Mouse (Mus musculus): ENCODE measurements around the gene Gm2001. TPM values are rescaled to one million over a fixed set of nuclear protein-coding genes. Genes with fewer than 3 reads are reported as not detected.
"Not testable (repeated sequence)": the region's sequence is repeated elsewhere in the genome, so short reads cannot be mapped to it uniquely, and the experiment has no call there.

Gm2001 gene
- not detected for total RNA-seq (2021)

GRCm38 (mm10) chr12:87842239-87842638 lies at the start of gene Gm2001:
Gm2001 (minus strand) TSS chr12:87842339.
- DNase-seq, result not testable (repeated sequence)

GRCm38 (mm10) chr12:87873772-87874171 lies 31.6 kb upstream of the Gm2001 start, which contains the start of gene Gm2016:
Gm2016 (plus strand) TSS chr12:87874072.
- not testable (repeated sequence) for DNase-seq

- not testable (repeated sequence) for DNase-seq
These were observed 21.9 kb upstream of the Gm2001 start for GRCm38 (mm10) chr12:87864048-87864447.

- DNase-seq, result not testable (repeated sequence)
These were observed 21.5 kb upstream of the Gm2001 start for GRCm38 (mm10) chr12:87863638-87864037.

GRCm38 (mm10) chr12:87861740-87862692 lies 19.9 kb upstream of the Gm2001 start:
- DNase-seq, result peak; percentile 11

- DNase-seq, result not testable (repeated sequence)
These were observed 13.9 kb upstream of the Gm2001 start for GRCm38 (mm10) chr12:87856067-87856466.

- not testable (repeated sequence) for DNase-seq
These were observed 8.5 kb upstream of the Gm2001 start for GRCm38 (mm10) chr12:87850657-87851056.

GRCm38 (mm10) chr12:87816277-87816676 lies 25.9 kb downstream of the Gm2001 start, which contains the start of gene BB287469:
BB287469 (plus strand) TSS chr12:87816577.
- DNase-seq, result not testable (repeated sequence)

GRCm38 (mm10) chr12:87797971-87798370 lies 44.2 kb downstream of the Gm2001 start:
- not testable (repeated sequence) for DNase-seq

GRCm38 (mm10) chr12:87795212-87795611 lies 46.9 kb downstream of the Gm2001 start, which contains the start of gene Gm21936:
Gm21936 (plus strand) TSS chr12:87795512.
- DNase-seq, result not testable (repeated sequence)

Other genes with a start within 250 kb of the Gm2001 start
- gene Oog1, start 239.7 kb downstream of the Gm2001 start, total RNA-seq (2021), result not detected
- gene Gm4027, start 223.5 kb downstream of the Gm2001 start, total RNA-seq (2021), result not detected
- not detected for gene Gm16381, start 197.7 kb downstream of the Gm2001 start, total RNA-seq (2021)
- not detected for gene Gm21319, start 66.6 kb downstream of the Gm2001 start, total RNA-seq (2021)
- gene Gm21936, start 46.8 kb downstream of the Gm2001 start, total RNA-seq (2021), result not detected
- gene BB287469, start 25.8 kb downstream of the Gm2001 start, total RNA-seq (2021), result not detected
- not detected for gene Gm2016, start 31.7 kb upstream of the Gm2001 start, total RNA-seq (2021)
- not detected for gene Gm2022, start 53.0 kb upstream of the Gm2001 start, total RNA-seq (2021)
- not detected for gene Gm2035, start 77.5 kb upstream of the Gm2001 start, total RNA-seq (2021)
- gene Gm2042, start 111.7 kb upstream of the Gm2001 start, total RNA-seq (2021), result not detected
- not detected for gene Gm2075, start 169.5 kb upstream of the Gm2001 start, total RNA-seq (2021)
- not detected for gene Gm6803, start 176.4 kb upstream of the Gm2001 start, total RNA-seq (2021)
- not detected for gene Gm2056, start 184.7 kb upstream of the Gm2001 start, total RNA-seq (2021)
- gene Gm16368, start 241.4 kb upstream of the Gm2001 start, total RNA-seq (2021), result not detected